Mouse (Mus musculus): ENCODE data around the gene Pde2a. TPM values are rescaled to one million over a fixed set of nuclear protein-coding genes. Genes with fewer than 3 reads are reported as not detected.

The Pde2a gene
- polyA plus RNA-seq, 1 experiment = 189 TPM

- DNase-seq (ENCODE audit: extremely low spot score in 1 of 2, low spot score in 1 of 2) = no peak
Observed at GRCm38 (mm10) chr7:101401510-101401909, 20.0 kb upstream of the Pde2a start.

GRCm38 (mm10) chr7:101403831-101404230, 17.7 kb upstream of the Pde2a start:
- DNase-seq (ENCODE audit: extremely low spot score in 1 of 2, low spot score in 1 of 2) = no peak

- DNase-seq (ENCODE audit: extremely low spot score in 1 of 2, low spot score in 1 of 2) = no peak
Observed at GRCm38 (mm10) chr7:101410267-101410936, 11.1 kb upstream of the Pde2a start, which contains the start of gene Gm45837. Gene Gm45837, plus strand, starts transcription at chr7:101410886.

GRCm38 (mm10) chr7:101412796-101413195, 8.7 kb upstream of the Pde2a start:
- DNase-seq (ENCODE audit: extremely low spot score in 1 of 2, low spot score in 1 of 2) = peak; percentile 75 to 95

GRCm38 (mm10) chr7:101414209-101414608, 7.3 kb upstream of the Pde2a start:
- DNase-seq (ENCODE audit: extremely low spot score in 1 of 2, low spot score in 1 of 2) = peak in 1 of 2 experiments; percentile 54

GRCm38 (mm10) chr7:101414661-101415511, 6.6 kb upstream of the Pde2a start:
- DNase-seq (ENCODE audit: extremely low spot score in 1 of 2, low spot score in 1 of 2) = peak in 1 of 2 experiments; percentile 50

GRCm38 (mm10) chr7:101415512-101416100, 5.9 kb upstream of the Pde2a start:
- DNase-seq (ENCODE audit: extremely low spot score in 1 of 2, low spot score in 1 of 2) = peak in 1 of 2 experiments; percentile 45

- no peak for DNase-seq (ENCODE audit: extremely low spot score in 1 of 2, low spot score in 1 of 2)
Observed at GRCm38 (mm10) chr7:101416391-101416790, 5.1 kb upstream of the Pde2a start.

- peak in 1 of 2 experiments; percentile 48 for DNase-seq (ENCODE audit: extremely low spot score in 1 of 2, low spot score in 1 of 2)
Observed at GRCm38 (mm10) chr7:101419013-101419770, 2.3 kb upstream of the Pde2a start.

GRCm38 (mm10) chr7:101422069-101422468, 578 bp downstream of the Pde2a start:
- DNase-seq (ENCODE audit: extremely low spot score in 1 of 2, low spot score in 1 of 2) = no peak

GRCm38 (mm10) chr7:101422646-101423045, 1.2 kb downstream of the Pde2a start:
- DNase-seq (ENCODE audit: extremely low spot score in 1 of 2, low spot score in 1 of 2) = no peak

GRCm38 (mm10) chr7:101423970-101424369, 2.5 kb downstream of the Pde2a start:
- DNase-seq (ENCODE audit: extremely low spot score in 1 of 2, low spot score in 1 of 2) = no peak

GRCm38 (mm10) chr7:101426692-101427091, 5.2 kb downstream of the Pde2a start:
- peak in 1 of 2 experiments; percentile 75 for DNase-seq (ENCODE audit: extremely low spot score in 1 of 2, low spot score in 1 of 2)

GRCm38 (mm10) chr7:101427736-101428135, 6.2 kb downstream of the Pde2a start:
- peak in 1 of 2 experiments; percentile 84 for DNase-seq (ENCODE audit: extremely low spot score in 1 of 2, low spot score in 1 of 2)

- no peak for DNase-seq (ENCODE audit: extremely low spot score in 1 of 2, low spot score in 1 of 2)
Observed at GRCm38 (mm10) chr7:101435038-101435437, 13.5 kb downstream of the Pde2a start.

GRCm38 (mm10) chr7:101437876-101438275, 16.4 kb downstream of the Pde2a start:
- DNase-seq (ENCODE audit: extremely low spot score in 1 of 2, low spot score in 1 of 2) = no peak

- no peak for DNase-seq (ENCODE audit: extremely low spot score in 1 of 2, low spot score in 1 of 2)
Observed at GRCm38 (mm10) chr7:101443093-101443492, 21.6 kb downstream of the Pde2a start.

- DNase-seq (ENCODE audit: extremely low spot score in 1 of 2, low spot score in 1 of 2) = no peak
Observed at GRCm38 (mm10) chr7:101444211-101444610, 22.7 kb downstream of the Pde2a start.

GRCm38 (mm10) chr7:101449855-101450254, 28.4 kb downstream of the Pde2a start:
- DNase-seq (ENCODE audit: extremely low spot score in 1 of 2, low spot score in 1 of 2) = no peak

Measured in frontal cortex, adult 2 months (tissue).